Mouse (Mus musculus) forelimb bud, embryonic 11.5 days (tissue): ENCODE measurements around the gene Mrpl12.

Experiments
- DNase-seq: peaks from one replicate; pipeline ENCODE4 v3.0.0-alpha.2; 2012; ENCODE audit warnings: low read depth, low spot score

The Mrpl12 gene

GRCm38 (mm10) chr11:120472052-120472451 is 12.4 kb upstream of the Mrpl12 start:
- no peak for DNase-seq

- no peak for DNase-seq
Observed at GRCm38 (mm10) chr11:120483448-120483934, 922 bp upstream of the Mrpl12 start.

GRCm38 (mm10) chr11:120485251-120485650 is 838 bp downstream of the Mrpl12 start:
- no peak for DNase-seq

- no peak for DNase-seq
Observed at GRCm38 (mm10) chr11:120488516-120488915, 4.1 kb downstream of the Mrpl12 start.

DNA sequence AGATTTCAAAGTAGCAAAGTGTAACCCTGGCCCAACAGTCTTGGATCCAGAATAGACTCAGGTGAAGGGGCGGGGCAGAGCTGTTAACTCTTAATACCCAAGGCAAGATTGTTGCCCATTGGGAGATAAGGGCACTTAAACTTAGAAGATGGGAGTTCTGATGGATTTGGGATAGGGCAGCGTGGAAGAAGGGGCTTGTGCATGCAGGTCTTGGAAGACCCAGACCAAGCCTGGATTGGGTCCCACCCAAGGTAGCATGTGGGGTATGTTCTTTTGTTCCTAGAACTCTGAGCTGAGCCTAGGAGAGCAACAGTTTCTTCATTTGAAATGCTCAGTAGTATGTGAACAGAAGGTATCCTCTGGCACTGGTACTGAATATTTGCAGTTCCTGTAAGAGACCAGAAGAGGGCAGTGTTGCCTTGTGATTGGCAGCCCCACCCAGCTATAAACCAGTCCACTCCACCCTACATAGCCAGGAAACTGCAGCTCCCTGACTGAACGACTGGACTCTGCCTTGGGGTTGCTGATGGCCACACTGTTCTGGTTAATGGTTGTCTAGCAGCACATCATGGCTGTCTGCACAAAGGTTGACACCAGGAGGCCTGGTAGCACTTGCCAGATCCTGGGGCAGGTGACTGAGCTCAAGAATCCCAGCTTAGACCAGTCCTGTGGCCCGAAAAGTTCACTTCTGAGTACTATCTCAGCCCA is 4.8 kb downstream of the Mrpl12 start:
- DNase-seq = peak; percentile 88

GRCm38 (mm10) chr11:120490291-120491046 is 6.1 kb downstream of the Mrpl12 start:
- DNase-seq = no peak

GRCm38 (mm10) chr11:120491317-120492023 is 7.1 kb downstream of the Mrpl12 start, which contains the start of gene Slc25a10:
Gene Slc25a10 (plus strand): TSS chr11:120491840.
- DNase-seq = peak; percentile 84

- DNase-seq = peak; percentile 51
Observed at GRCm38 (mm10) chr11:120492024-120492877, 7.8 kb downstream of the Mrpl12 start.

- no peak for DNase-seq
Observed at GRCm38 (mm10) chr11:120492878-120493203, 8.4 kb downstream of the Mrpl12 start.

GRCm38 (mm10) chr11:120493351-120493750 is 8.9 kb downstream of the Mrpl12 start:
- no peak for DNase-seq

DNA sequence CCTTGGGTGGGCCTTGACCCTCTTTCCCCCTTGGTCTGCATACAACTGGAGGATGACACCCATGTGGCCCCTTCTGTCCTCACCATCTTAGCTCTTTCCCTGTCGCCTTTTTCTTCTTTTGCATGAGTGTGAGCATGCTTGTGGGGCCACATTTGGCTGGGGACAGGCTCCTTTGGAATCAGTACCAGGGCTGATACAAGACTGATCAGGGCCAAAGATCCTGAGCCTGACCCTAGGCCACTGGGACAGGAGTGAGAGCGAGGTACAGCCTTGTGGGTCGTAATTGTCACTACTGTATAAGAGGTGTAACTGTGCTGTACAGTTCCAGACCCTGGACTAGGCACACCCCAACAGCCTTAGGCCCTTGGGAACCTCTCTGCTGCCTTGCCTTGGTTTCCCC is 9.5 kb downstream of the Mrpl12 start:
- DNase-seq = no peak

DNA sequence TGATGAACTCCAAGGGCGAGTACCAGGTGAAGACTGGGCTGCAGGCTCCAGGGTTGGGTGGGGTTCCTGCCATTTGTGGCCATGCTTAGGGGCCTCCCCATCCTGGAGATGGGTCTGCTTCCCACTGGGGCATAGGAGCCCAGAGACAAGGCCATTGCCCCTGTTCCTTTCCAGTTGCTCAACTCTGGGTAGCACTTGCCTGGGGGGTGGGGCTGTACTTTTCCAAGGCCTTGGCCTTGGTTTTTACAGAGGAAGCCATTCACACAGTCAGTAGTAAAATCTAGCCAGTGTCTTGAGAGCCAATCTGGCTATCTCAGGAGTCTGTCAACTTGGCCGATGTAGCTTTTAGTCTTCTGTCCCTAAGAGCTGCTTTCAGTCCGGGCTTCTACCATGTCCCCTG is 13.0 kb downstream of the Mrpl12 start:
- DNase-seq = no peak

DNA sequence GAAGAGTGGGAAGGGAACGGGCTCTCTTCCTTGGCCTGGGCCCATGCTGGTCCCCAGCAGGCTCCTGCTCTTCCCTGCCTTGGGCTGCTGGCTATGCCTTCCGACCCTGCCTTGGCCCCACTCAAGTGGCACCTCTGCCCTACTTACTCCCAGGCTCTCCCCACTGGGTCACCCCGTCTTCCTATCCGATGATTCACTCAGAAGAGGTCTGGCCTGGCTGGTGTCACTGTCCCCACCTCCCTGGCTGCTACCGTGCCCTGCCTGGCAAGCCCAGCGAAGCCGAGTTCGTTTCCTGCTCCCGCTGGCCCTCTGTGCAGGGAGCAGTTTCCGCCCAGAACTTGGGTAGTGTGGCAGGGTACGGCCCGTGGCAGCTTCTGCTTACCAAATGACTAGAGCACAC is 13.8 kb downstream of the Mrpl12 start:
- no peak for DNase-seq

DNA sequence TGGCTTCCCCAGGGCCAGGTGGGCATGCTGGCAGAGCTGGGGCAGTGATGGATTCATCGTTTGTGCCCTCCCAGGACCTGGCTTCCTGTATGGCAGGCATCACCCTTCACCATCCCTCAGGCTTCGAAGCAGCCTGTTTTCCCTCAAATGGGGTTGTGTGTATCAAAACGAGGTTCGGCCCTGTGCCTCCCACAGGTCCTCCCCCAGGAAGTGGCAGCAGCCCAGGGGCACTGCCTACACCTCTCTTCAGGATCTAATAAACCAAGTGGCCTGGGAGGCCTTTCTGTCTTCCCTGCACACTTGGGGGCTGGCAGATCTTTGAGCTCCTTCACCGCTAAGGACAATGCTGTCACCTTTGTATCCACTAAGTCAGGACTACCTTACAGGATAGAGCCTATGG is 14.5 kb downstream of the Mrpl12 start:
- DNase-seq = no peak

DNA sequence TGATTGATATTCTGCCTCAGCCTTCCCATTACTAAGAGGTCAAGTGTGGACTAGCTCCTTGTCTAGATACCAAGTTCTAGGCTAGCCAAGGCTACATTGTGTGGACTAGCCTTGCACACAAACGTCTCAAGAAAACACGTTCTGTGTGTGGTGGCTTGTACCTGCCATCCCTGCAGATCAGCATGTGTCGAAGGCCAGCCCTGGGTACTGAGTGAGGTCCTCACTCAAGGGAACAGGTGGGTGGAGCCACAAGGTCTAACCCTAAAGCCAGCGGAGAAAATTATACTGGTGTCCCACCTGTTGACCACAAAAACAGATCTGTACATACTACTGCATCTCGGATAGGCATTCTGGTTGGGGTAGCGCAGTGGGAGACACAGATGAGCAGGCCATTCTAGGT is 15.5 kb downstream of the Mrpl12 start:
- no peak for DNase-seq

- DNase-seq = no peak
Observed at GRCm38 (mm10) chr11:120500357-120500756, 15.9 kb downstream of the Mrpl12 start.

DNA sequence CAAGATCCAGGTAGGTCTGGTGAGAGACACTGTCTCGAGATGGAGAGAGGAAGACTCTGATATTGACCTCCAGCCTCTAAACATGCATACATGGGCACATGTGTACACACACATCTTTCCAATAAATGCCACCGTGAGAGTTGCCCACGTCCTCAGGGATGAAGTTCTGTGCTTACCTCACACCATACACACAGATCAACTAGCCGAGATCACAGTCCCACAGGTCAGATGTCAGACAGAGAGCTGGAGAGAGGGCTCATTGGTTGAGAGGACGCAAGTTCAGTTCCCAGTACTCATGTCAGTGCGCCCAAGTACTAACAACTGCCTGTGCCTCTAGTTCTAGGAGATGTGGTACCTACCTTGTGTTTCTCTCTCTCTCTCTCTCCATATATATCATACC is 16.6 kb downstream of the Mrpl12 start:
- no peak for DNase-seq

GRCm38 (mm10) chr11:120501701-120502100 is 17.3 kb downstream of the Mrpl12 start:
- DNase-seq = no peak

GRCm38 (mm10) chr11:120505661-120506060 is 21.2 kb downstream of the Mrpl12 start:
- DNase-seq = no peak

DNA sequence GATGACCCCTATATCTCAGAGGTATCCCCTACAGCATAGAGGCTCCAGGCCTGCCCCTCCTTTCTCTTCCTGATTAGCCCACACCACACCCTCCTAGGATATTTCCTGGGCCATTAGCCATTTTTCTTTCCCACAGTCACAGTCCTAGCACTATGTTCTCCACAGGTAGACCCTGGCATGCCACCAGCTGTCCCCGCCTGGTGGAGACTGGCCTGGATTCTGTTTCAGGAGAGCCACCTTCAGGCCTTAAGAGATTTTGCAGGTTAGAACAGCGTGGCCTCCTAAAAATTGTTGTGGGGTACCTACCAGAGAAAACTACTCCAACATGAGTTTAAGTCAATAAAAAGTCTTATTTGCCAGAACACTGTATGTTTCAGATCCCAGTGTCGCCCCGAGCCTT is 22.5 kb downstream of the Mrpl12 start:
- DNase-seq = no peak

DNA sequence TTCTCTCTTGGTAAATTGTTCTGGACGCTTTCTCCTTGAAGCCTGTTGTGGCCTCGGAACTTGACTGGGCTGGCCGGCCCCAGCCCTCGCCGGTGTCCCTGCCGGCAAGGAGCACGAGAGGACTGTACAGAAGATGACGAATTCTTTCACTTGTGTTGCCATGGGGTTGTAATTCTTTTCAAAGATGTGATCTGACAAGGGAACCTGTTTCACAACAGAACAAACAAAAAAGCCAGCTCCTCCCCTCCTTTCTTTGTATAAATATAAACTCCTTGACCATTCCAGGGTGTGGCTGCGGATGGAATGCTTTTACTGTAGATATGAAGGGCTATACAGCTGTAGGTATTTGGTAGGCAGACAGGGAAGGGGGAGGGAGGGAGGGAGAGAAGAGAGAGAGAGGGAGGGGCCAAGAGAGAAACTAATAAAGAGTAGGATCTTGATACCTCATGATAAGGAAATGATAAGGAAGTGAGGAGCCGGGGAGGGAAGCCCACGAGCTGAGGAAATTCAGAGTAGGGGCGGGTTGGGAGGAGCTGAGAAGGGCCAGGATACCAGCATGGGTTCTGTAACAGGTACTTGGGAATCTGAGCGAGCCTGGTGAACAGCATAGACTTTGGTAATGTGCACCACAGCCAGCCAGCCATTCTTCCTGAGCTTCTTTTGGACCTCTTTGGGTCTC is 23.3 kb downstream of the Mrpl12 start:
- DNase-seq = no peak
